Mouse (Mus musculus): ENCODE results near the gene Pde4b. TPM values are rescaled to one million over a fixed set of nuclear protein-coding genes. Genes with fewer than 3 reads are reported as not detected.

Gene Pde4b
- polyA plus RNA-seq, 1 experiment from 2014 or later = 51.2 TPM

GRCm38 (mm10) chr4:102555566-102555965, 468.2 kb downstream of the Pde4b start:
- Histone ChIP-seq H3K9me3 (ENCODE audit: control insufficient read depth, low read length) (no peaks in the 10 kb centered on the region), H3K36me3 (ENCODE audit: control insufficient read depth, insufficient read depth, low read length) (no peaks in the 10 kb centered on the region), H3K4me1 (ENCODE audit: control insufficient read depth, insufficient read depth, low read length) (no peaks in the 10 kb centered on the region), H3K4me3 (ENCODE audit: low read depth, low read length) (no peak overlapping the region), H3K4me2 (ENCODE audit: low read depth, low read length) (no peak overlapping the region), H3K27me3 (ENCODE audit: control insufficient read depth, insufficient read depth, low read length) (no peaks in the 10 kb centered on the region), H3K27ac (ENCODE audit: low read depth, low read length) (no peak overlapping the region), H3K9ac (replicated peaks; ENCODE audit: low read depth, low read length) (no peak overlapping the region)
- WGBS = 80% methylated on average over 7 of the region's 7 CpGs
- ATAC-seq (ENCODE audit: low read depth) = no peak

GRCm38 (mm10) chr4:102557006-102557405, 469.7 kb downstream of the Pde4b start:
- no peaks in the 10 kb centered on the region for H3K9me3 ChIP-seq (ENCODE audit: control insufficient read depth, low read length)
- no peak overlapping the region for H3K9ac ChIP-seq (replicated peaks; ENCODE audit: low read depth, low read length)
- ATAC-seq (ENCODE audit: low read depth) = no peak
- no peaks in the 10 kb centered on the region for H3K36me3 ChIP-seq (ENCODE audit: control insufficient read depth, insufficient read depth, low read length)
- H3K4me3 ChIP-seq (ENCODE audit: low read depth, low read length) = no peak overlapping the region
- no peak overlapping the region for H3K27ac ChIP-seq (ENCODE audit: low read depth, low read length)
- H3K4me1 ChIP-seq (ENCODE audit: control insufficient read depth, insufficient read depth, low read length) = no peaks in the 10 kb centered on the region
- WGBS = 67% methylated on average over 2 of the region's 2 CpGs
- H3K27me3 ChIP-seq (ENCODE audit: control insufficient read depth, insufficient read depth, low read length) = no peaks in the 10 kb centered on the region
- H3K4me2 ChIP-seq (ENCODE audit: low read depth, low read length) = no peak overlapping the region

- Histone ChIP-seq H3K9ac (replicated peaks; ENCODE audit: low read depth, low read length) (no peak overlapping the region), H3K27ac (ENCODE audit: low read depth, low read length) (no peak overlapping the region), H3K27me3 (ENCODE audit: control insufficient read depth, insufficient read depth, low read length) (no peaks in the 10 kb centered on the region), H3K36me3 (ENCODE audit: control insufficient read depth, insufficient read depth, low read length) (no peaks in the 10 kb centered on the region), H3K9me3 (ENCODE audit: control insufficient read depth, low read length) (no peaks in the 10 kb centered on the region), H3K4me2 (ENCODE audit: low read depth, low read length) (no peak overlapping the region), H3K4me3 (ENCODE audit: low read depth, low read length) (no peak overlapping the region), H3K4me1 (ENCODE audit: control insufficient read depth, insufficient read depth, low read length) (no peaks in the 10 kb centered on the region)
- 79% methylated on average over 9 of the region's 9 CpGs for WGBS
- no peak for ATAC-seq (ENCODE audit: low read depth)
These were observed 470.3 kb downstream of the Pde4b start for GRCm38 (mm10) chr4:102557508-102558220.

GRCm38 (mm10) chr4:102558328-102558727, 471.0 kb downstream of the Pde4b start:
- no peaks in the 10 kb centered on the region for H3K4me1 ChIP-seq (ENCODE audit: control insufficient read depth, insufficient read depth, low read length)
- WGBS = 68% methylated on average over 3 of the region's 3 CpGs
- H3K4me3 ChIP-seq (ENCODE audit: low read depth, low read length) = no peak overlapping the region
- H3K9me3 ChIP-seq (ENCODE audit: control insufficient read depth, low read length) = no peaks in the 10 kb centered on the region
- no peak for ATAC-seq (ENCODE audit: low read depth)
- no peaks in the 10 kb centered on the region for H3K36me3 ChIP-seq (ENCODE audit: control insufficient read depth, insufficient read depth, low read length)
- H3K27ac ChIP-seq (ENCODE audit: low read depth, low read length) = no peak overlapping the region
- H3K9ac ChIP-seq (replicated peaks; ENCODE audit: low read depth, low read length) = no peak overlapping the region
- H3K27me3 ChIP-seq (ENCODE audit: control insufficient read depth, insufficient read depth, low read length) = no peaks in the 10 kb centered on the region
- no peak overlapping the region for H3K4me2 ChIP-seq (ENCODE audit: low read depth, low read length)

GRCm38 (mm10) chr4:102560676-102561280, 473.4 kb downstream of the Pde4b start:
- H3K4me2 ChIP-seq (ENCODE audit: low read depth, low read length) = no peak overlapping the region
- H3K9ac ChIP-seq (replicated peaks; ENCODE audit: low read depth, low read length) = no peak overlapping the region
- H3K27me3 ChIP-seq (ENCODE audit: control insufficient read depth, insufficient read depth, low read length) = no peaks in the 10 kb centered on the region
- H3K36me3 ChIP-seq (ENCODE audit: control insufficient read depth, insufficient read depth, low read length) = no peaks in the 10 kb centered on the region
- H3K4me3 ChIP-seq (ENCODE audit: low read depth, low read length) = no peak overlapping the region
- ATAC-seq (ENCODE audit: low read depth) = no peak
- no peaks in the 10 kb centered on the region for H3K4me1 ChIP-seq (ENCODE audit: control insufficient read depth, insufficient read depth, low read length)
- 63% methylated on average over 12 of the region's 12 CpGs for WGBS
- no peak overlapping the region for H3K27ac ChIP-seq (ENCODE audit: low read depth, low read length)
- no peaks in the 10 kb centered on the region for H3K9me3 ChIP-seq (ENCODE audit: control insufficient read depth, low read length)

- ATAC-seq (ENCODE audit: low read depth) = no peak
- 0 out of 2 replicates have a peak, but pooled peaks cover 1% of the 10 kb centered on the region for H3K4me1 ChIP-seq (ENCODE audit: control insufficient read depth, insufficient read depth, low read length)
- H3K27ac ChIP-seq (ENCODE audit: low read depth, low read length) = no peak overlapping the region
- H3K4me3 ChIP-seq (ENCODE audit: low read depth, low read length) = no peak overlapping the region
- H3K4me2 ChIP-seq (ENCODE audit: low read depth, low read length) = no peak overlapping the region
- no peaks in the 10 kb centered on the region for H3K9me3 ChIP-seq (ENCODE audit: control insufficient read depth, low read length)
- WGBS = 82% methylated on average over 9 of the region's 9 CpGs
- H3K36me3 ChIP-seq (ENCODE audit: control insufficient read depth, insufficient read depth, low read length) = no peaks in the 10 kb centered on the region
- H3K9ac ChIP-seq (replicated peaks; ENCODE audit: low read depth, low read length) = no peak overlapping the region
- H3K27me3 ChIP-seq (ENCODE audit: control insufficient read depth, insufficient read depth, low read length) = no peaks in the 10 kb centered on the region
These were observed 476.0 kb downstream of the Pde4b start for GRCm38 (mm10) chr4:102563273-102563855.

GRCm38 (mm10) chr4:102564286-102564685, 476.9 kb downstream of the Pde4b start:
- H3K9me3 ChIP-seq (ENCODE audit: control insufficient read depth, low read length) = no peaks in the 10 kb centered on the region
- no peaks in the 10 kb centered on the region for H3K36me3 ChIP-seq (ENCODE audit: control insufficient read depth, insufficient read depth, low read length)
- H3K27ac ChIP-seq (ENCODE audit: low read depth, low read length) = no peak overlapping the region
- H3K27me3 ChIP-seq (ENCODE audit: control insufficient read depth, insufficient read depth, low read length) = no peaks in the 10 kb centered on the region
- no peak for ATAC-seq (ENCODE audit: low read depth)
- WGBS = 94% methylated on average over 3 of the region's 3 CpGs
- 0 out of 2 replicates have a peak, but pooled peaks cover 5% of the 10 kb centered on the region for H3K4me1 ChIP-seq (ENCODE audit: control insufficient read depth, insufficient read depth, low read length)
- H3K4me3 ChIP-seq (ENCODE audit: low read depth, low read length) = no peak overlapping the region
- no peak overlapping the region for H3K4me2 ChIP-seq (ENCODE audit: low read depth, low read length)
- no peak overlapping the region for H3K9ac ChIP-seq (replicated peaks; ENCODE audit: low read depth, low read length)

GRCm38 (mm10) chr4:102566421-102566820, 479.1 kb downstream of the Pde4b start:
- Histone ChIP-seq H3K27me3 (ENCODE audit: control insufficient read depth, insufficient read depth, low read length) (peaks cover 5% of the 10 kb centered on the region; the same call in 1 of the 2 replicates), H3K9ac (replicated peaks; ENCODE audit: low read depth, low read length) (no peak overlapping the region), H3K4me2 (ENCODE audit: low read depth, low read length) (no peak overlapping the region), H3K4me1 (ENCODE audit: control insufficient read depth, insufficient read depth, low read length) (peaks cover 12% of the 10 kb centered on the region), H3K27ac (ENCODE audit: low read depth, low read length) (no peak overlapping the region), H3K9me3 (ENCODE audit: control insufficient read depth, low read length) (no peaks in the 10 kb centered on the region), H3K4me3 (ENCODE audit: low read depth, low read length) (no peak overlapping the region), H3K36me3 (ENCODE audit: control insufficient read depth, insufficient read depth, low read length) (no peaks in the 10 kb centered on the region)
- 46% methylated on average over 1 of the region's 1 CpGs for WGBS
- ATAC-seq (ENCODE audit: low read depth) = no peak

GRCm38 (mm10) chr4:102567111-102567510, 479.8 kb downstream of the Pde4b start:
- Histone ChIP-seq H3K27me3 (ENCODE audit: control insufficient read depth, insufficient read depth, low read length) (peaks cover 5% of the 10 kb centered on the region; the same call in 1 of the 2 replicates), H3K36me3 (ENCODE audit: control insufficient read depth, insufficient read depth, low read length) (no peaks in the 10 kb centered on the region), H3K9ac (replicated peaks; ENCODE audit: low read depth, low read length) (no peak overlapping the region), H3K4me3 (ENCODE audit: low read depth, low read length) (no peak overlapping the region), H3K27ac (ENCODE audit: low read depth, low read length) (no peak overlapping the region), H3K9me3 (ENCODE audit: control insufficient read depth, low read length) (no peaks in the 10 kb centered on the region), H3K4me1 (ENCODE audit: control insufficient read depth, insufficient read depth, low read length) (peaks cover 12% of the 10 kb centered on the region), H3K4me2 (ENCODE audit: low read depth, low read length) (no peak overlapping the region)
- WGBS = 62% methylated on average over 2 of the region's 2 CpGs
- no peak for ATAC-seq (ENCODE audit: low read depth)

All from neural tube, embryonic 14.5 days (tissue).